Mouse (Mus musculus) liver, embryonic 16.5 days (tissue): ENCODE measurements around the gene Ren1. TPM values are rescaled to one million over a fixed set of nuclear protein-coding genes. Genes with fewer than 3 reads are reported as not detected.

Experiments
- ATAC-seq: fragments of 200-750 bp; cut with Nextera tagmentation; 2 replicates; pipeline ENCODE4 v1.8.0; 2017; ENCODE audit warnings: low read depth, mild to moderate bottlenecking, moderate number of reproducible peaks, moderate library complexity
- H3K27ac ChIP-seq: fragments of 300-500 bp; sonication (generic); 2 replicates; pipeline ENCODE4 v1.5.1; 2014; ENCODE audit warnings: mild to moderate bottlenecking, low read length
- H3K27me3 ChIP-seq: fragments of 300-500 bp; sonication (generic); 2 replicates; pipeline ENCODE4 v1.6.1; 2014; ENCODE audit warnings: low read depth, low read length, mixed read lengths; ENCODE audit not compliant: control insufficient read depth, insufficient read depth
- H3K36me3 ChIP-seq: fragments of 300-500 bp; sonication (generic); 2 replicates; pipeline ENCODE4 v1.6.1; 2014; ENCODE audit warnings: mild to moderate bottlenecking; ENCODE audit not compliant: control insufficient read depth, insufficient read depth
- H3K4me1 ChIP-seq: fragments of 300-500 bp; sonication (generic); 2 replicates; pipeline ENCODE4 v1.6.1; 2014; ENCODE audit warnings: low read depth, low read length, mixed read lengths; ENCODE audit not compliant: control insufficient read depth
- H3K4me2 ChIP-seq: fragments of 300-500 bp; sonication (generic); 2 replicates; pipeline ENCODE4 v1.6.1; 2014; ENCODE audit warnings: low read depth, low read length, mixed read lengths
- H3K4me3 ChIP-seq: fragments of 300-500 bp; sonication (generic); 2 replicates; pipeline ENCODE4 v1.5.1; 2014; ENCODE audit warnings: low read depth, mild to moderate bottlenecking, low read length
- H3K9ac ChIP-seq: fragments of 300-500 bp; sonication (generic); 2 replicates; pipeline ENCODE4 v1.6.1; 2014; ENCODE audit warnings: low read depth, low read length
- H3K9me3 ChIP-seq: fragments of 300-500 bp; sonication (generic); replicated peaks from 2 replicates; pipeline ENCODE4 v1.6.1; 2016; ENCODE audit warnings: low read length; ENCODE audit not compliant: control insufficient read depth
- WGBS: fragments of 180-500 bp; shearing (Covaris S2); extraction: QIAGEN DNeasy Blood & Tissue Kit; methylation state at CpG from one replicate; pipeline ENCODE4 v1.1.7; 2014; ENCODE audit not compliant: insufficient replicate concordance; 5-methylcytosine and 5-hydroxymethylcytosine counted together
- polyA plus RNA-seq: library from polyadenylated mRNA; unstranded; fragments of >200 nt; fragmentation: Nextera tagmentation; extraction: Ambion mirVana; gene quantifications from 2 replicates; pipeline ENCODE4 v1.2.1, GENCODE M21; 2015

The Ren1 gene
- polyA plus RNA-seq, 1 experiment from 2014 or later: 0.72 TPM

- no peak for ATAC-seq
- H3K4me1 ChIP-seq: peaks cover 7% of the 10 kb centered on the region
- no peaks in the 10 kb centered on the region for H3K9me3 ChIP-seq
- no peaks in the 10 kb centered on the region for H3K36me3 ChIP-seq
- no peak overlapping the region for H3K4me2 ChIP-seq
- H3K4me3 ChIP-seq: no peak overlapping the region
- H3K27me3 ChIP-seq: no peaks in the 10 kb centered on the region
- no peak overlapping the region for H3K27ac ChIP-seq
- H3K9ac ChIP-seq: no peak overlapping the region
- 53% methylated on average over 6 of the region's 6 CpGs for WGBS
These were observed 57.1 kb downstream of the Ren1 start for GRCm38 (mm10) chr1:133407436-133407835.

DNA sequence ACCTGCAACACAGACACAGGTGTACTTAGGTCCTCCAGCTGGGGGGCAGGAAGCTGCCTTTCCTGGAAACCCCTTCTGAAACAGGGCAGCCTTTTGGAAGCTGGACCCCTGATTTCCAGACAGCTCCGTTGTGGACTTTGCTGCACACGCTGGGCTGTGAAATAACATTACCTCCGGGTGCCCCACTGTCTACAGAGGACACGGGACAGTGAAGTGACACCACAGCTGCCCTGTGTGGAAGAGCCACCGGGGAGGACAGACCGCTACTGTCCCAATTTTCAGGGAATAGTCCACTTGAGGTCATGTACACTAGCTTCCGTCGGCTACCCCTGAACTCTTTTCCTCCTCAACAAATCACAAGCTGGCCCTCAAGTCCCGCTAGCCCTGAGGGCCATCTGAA, 58.0 kb downstream of the Ren1 start:
- H3K9ac ChIP-seq: no peak overlapping the region
- no peak overlapping the region for H3K4me3 ChIP-seq
- no peak overlapping the region for H3K4me2 ChIP-seq
- 0 out of 2 replicates have a peak, but pooled peaks have one; percentile 55 for ATAC-seq
- no peaks in the 10 kb centered on the region for H3K36me3 ChIP-seq
- H3K27ac ChIP-seq: no peak overlapping the region
- no peaks in the 10 kb centered on the region for H3K27me3 ChIP-seq
- H3K9me3 ChIP-seq: no peaks in the 10 kb centered on the region
- H3K4me1 ChIP-seq: peaks cover 7% of the 10 kb centered on the region
- WGBS: 62% methylated on average over 9 of the region's 9 CpGs

GRCm38 (mm10) chr1:133408880-133409516, 58.7 kb downstream of the Ren1 start:
- peaks cover 5% of the 10 kb centered on the region for H3K4me1 ChIP-seq
- 46% methylated on average over 6 of the region's 6 CpGs for WGBS
- H3K9me3 ChIP-seq: no peaks in the 10 kb centered on the region
- no peak overlapping the region for H3K27ac ChIP-seq
- H3K4me3 ChIP-seq: no peak overlapping the region
- H3K36me3 ChIP-seq: no peaks in the 10 kb centered on the region
- H3K9ac ChIP-seq: no peak overlapping the region
- H3K27me3 ChIP-seq: no peaks in the 10 kb centered on the region
- ATAC-seq: 0 out of 2 replicates have a peak, but pooled peaks have one; percentile 40
- peak overlapping the region; percentile 15; the same call in 1 of the 2 replicates for H3K4me2 ChIP-seq

DNA sequence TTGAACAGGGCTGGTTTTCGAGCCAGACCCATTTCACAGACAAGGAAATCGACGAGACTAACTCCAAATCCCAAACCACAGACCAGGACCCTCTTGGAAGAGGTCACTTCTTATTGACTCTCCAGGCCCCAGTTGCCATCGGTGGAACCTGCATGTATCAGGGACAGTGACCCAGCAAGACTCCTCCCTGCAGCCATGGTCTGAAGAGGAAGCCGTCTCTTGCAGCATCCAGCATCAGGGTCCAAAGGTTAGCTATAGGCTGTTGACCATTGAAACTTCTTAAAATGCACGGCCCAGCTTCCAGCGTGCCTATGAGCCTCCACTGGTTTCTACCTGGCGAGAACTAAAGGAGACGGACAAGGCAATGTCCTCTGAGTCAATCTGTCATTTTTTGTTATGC, 59.5 kb downstream of the Ren1 start:
- 58% methylated on average over 9 of the region's 9 CpGs for WGBS
- ATAC-seq: no peak
- no peaks in the 10 kb centered on the region for H3K27me3 ChIP-seq

More for the DNA sequence above, 59.5 kb downstream of the Ren1 start:
- no peak overlapping the region for H3K4me2 ChIP-seq
- H3K9ac ChIP-seq: no peak overlapping the region
- no peaks in the 10 kb centered on the region for H3K36me3 ChIP-seq
- H3K4me1 ChIP-seq: peaks cover 5% of the 10 kb centered on the region
- H3K9me3 ChIP-seq: no peaks in the 10 kb centered on the region
- H3K4me3 ChIP-seq: no peak overlapping the region
- no peak overlapping the region for H3K27ac ChIP-seq

Other genes with a start within 250 kb of the Ren1 start
- 46.1 and 48.9 TPM in 2 replicates for gene Ppp1r15b, start 219.4 kb upstream of the Ren1 start, polyA plus RNA-seq
- gene Plekha6, start 186.3 kb upstream of the Ren1 start, polyA plus RNA-seq: 2.8 and 3.7 TPM in 2 replicates
- 7.8 and 10.2 TPM in 2 replicates for gene Golt1a, start 40.7 kb upstream of the Ren1 start, polyA plus RNA-seq
- not detected in 2 replicates for gene Kiss1, start 28.6 kb upstream of the Ren1 start, polyA plus RNA-seq
- 15.5 and 20.3 TPM in 2 replicates for gene Etnk2, start 13.1 kb downstream of the Ren1 start, polyA plus RNA-seq
- gene Sox13, start 73.9 kb downstream of the Ren1 start, polyA plus RNA-seq: 1.4 and 1.7 TPM in 2 replicates